Mouse (Mus musculus) hindbrain, embryonic 11.5 days (tissue): Measurements from ENCODE around the gene Kars. TPM values are rescaled to one million over a fixed set of nuclear protein-coding genes. Genes with fewer than 3 reads are reported as not detected.

Experiments used
- ATAC-seq: fragments of 200-750 bp; cut with Nextera tagmentation; 2 replicates; pipeline ENCODE4 v1.8.0; 2017; ENCODE audit warnings: mild to moderate bottlenecking, moderate TSS enrichment, moderate library complexity; ENCODE audit not compliant: low FRiP score
- DNase-seq: peaks from one replicate; pipeline ENCODE4 v3.0.0-alpha.2; 2015; ENCODE audit warnings: low spot score
- H3K27ac ChIP-seq: fragments of 300-500 bp; sonication (generic); 2 replicates; pipeline ENCODE4 v1.5.1; 2014; ENCODE audit warnings: mild to moderate bottlenecking, low read depth, low read length
- H3K27me3 ChIP-seq: fragments of 300-500 bp; sonication (generic); 2 replicates; pipeline ENCODE4 v1.6.1; 2014; ENCODE audit warnings: mild to moderate bottlenecking, low read length, moderate library complexity, mixed read lengths; ENCODE audit not compliant: control insufficient read depth, insufficient read depth
- H3K36me3 ChIP-seq: fragments of 300-500 bp; sonication (generic); 2 replicates; pipeline ENCODE4 v1.6.1; 2014; ENCODE audit warnings: mild to moderate bottlenecking, low read length, moderate library complexity, mixed read lengths; ENCODE audit not compliant: control insufficient read depth, insufficient read depth
- H3K4me1 ChIP-seq: fragments of 300-500 bp; sonication (generic); replicated peaks from 2 replicates; pipeline ENCODE4 v1.6.1; 2014; ENCODE audit warnings: low read length, mixed read lengths; ENCODE audit not compliant: control insufficient read depth, insufficient read depth
- H3K4me2 ChIP-seq: fragments of 300-500 bp; sonication (generic); replicated peaks from 2 replicates; pipeline ENCODE4 v1.6.1; 2014; ENCODE audit warnings: mild to moderate bottlenecking, low read depth, low read length
- H3K4me3 ChIP-seq: fragments of 300-500 bp; sonication (generic); 2 replicates; pipeline ENCODE4 v1.5.1; 2014; ENCODE audit warnings: low read depth, low read length
- H3K9ac ChIP-seq: fragments of 300-500 bp; sonication (generic); 2 replicates; pipeline ENCODE4 v1.6.1; 2014; ENCODE audit warnings: low read depth, low read length
- H3K9me3 ChIP-seq: fragments of 300-500 bp; sonication (generic); 2 replicates; pipeline ENCODE4 v1.6.1; 2016; ENCODE audit warnings: low read length; ENCODE audit not compliant: control insufficient read depth
- WGBS: fragments of 180-500 bp; shearing (Covaris S2); extraction: QIAGEN DNeasy Blood & Tissue Kit; methylation state at CpG from one replicate; pipeline ENCODE4 v1.1.7; 2014; 5-methylcytosine and 5-hydroxymethylcytosine counted together
- polyA plus RNA-seq: library from polyadenylated mRNA; unstranded; fragments of >200 nt; fragmentation: Nextera tagmentation; extraction: Ambion mirVana; gene quantifications from 2 replicates; pipeline ENCODE4 v1.2.1, GENCODE M21; 2014

The Kars gene
- polyA plus RNA-seq, 1 experiment from 2014 or later, result 239 TPM

DNA sequence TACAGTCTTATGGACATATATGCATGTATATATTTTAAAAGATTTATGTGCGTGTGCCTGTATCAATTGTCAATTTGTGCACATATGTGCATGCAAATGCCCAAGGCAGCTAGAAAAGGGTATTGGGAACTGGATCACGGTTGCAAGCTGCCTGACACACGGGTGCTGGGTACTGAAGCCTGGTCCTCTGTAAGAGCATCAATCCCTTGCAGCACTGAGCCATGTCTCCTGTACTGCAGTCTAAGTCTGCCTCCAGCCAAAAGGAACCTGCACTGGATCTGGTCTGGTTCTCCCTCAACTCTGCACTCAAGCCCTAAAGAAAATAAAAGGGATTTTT, 18.5 kb downstream of the Kars start:
- Histone ChIP-seq H3K9ac (no peak overlapping the region), H3K9me3 (no peaks in the 10 kb centered on the region), H3K36me3 (peaks cover 17% of the 10 kb centered on the region), H3K4me1 (no peaks in the 10 kb centered on the region), H3K27ac (no peak overlapping the region), H3K4me2 (no peak overlapping the region), H3K4me3 (no peak overlapping the region), H3K27me3 (no peaks in the 10 kb centered on the region)
- ATAC-seq, result 0 out of 2 replicates have a peak, but pooled peaks have one; percentile 15
- DNase-seq, result no peak
- 72% methylated on average over 3 of the region's 3 CpGs for WGBS

DNA sequence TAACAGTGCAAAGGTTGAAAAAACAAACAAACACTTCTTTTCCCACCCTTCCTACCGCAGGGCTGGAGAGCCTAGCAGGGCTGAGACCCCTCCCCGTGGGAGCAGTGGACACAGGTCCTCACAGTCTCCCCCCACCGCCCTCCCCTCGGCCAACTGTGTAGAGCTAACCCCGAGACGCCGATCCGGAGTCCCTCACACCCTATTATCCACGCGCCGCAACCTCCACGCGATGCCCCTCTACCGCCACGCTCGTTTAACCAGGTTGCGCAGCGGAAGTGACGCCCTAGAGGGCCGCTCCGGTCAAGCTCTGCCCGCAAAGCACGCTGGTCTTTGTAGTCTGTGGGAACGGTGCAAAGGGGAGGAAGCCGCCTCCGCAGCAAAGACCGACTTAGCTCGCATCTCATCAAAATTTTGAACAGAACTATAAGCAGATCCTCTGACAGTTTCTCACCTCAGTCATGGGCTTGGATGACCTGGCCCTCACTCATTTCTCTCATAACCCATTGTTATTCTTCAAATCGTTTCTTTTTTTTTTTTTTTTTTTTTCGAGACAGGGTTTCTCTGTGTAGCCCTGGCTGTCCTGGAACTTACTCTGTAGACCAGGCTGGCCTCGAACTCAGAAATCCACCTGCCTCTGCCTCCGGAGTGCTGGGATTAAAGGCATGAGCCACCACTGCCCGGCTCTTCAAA, 19.0 kb downstream of the Kars start, which contains the start of gene Adat1:
TSS of gene Adat1 (minus strand) at position 290 of the 690 bp plus-strand sequence.
- peak within 1 kb of the TSS; percentile 75 for H3K9ac ChIP-seq
- H3K4me2 ChIP-seq, result peak within 1 kb of the TSS; percentile 45
- peaks cover 14% of the 10 kb centered on the region for H3K36me3 ChIP-seq
- 4% methylated on average over 32 of the region's 33 CpGs for WGBS
- no peak within 1 kb of the TSS for H3K27ac ChIP-seq
- DNase-seq (peak; percentile 94), ATAC-seq (peak; percentile 96)
- H3K4me1 ChIP-seq, result no peaks in the 10 kb centered on the region
- no peaks in the 10 kb centered on the region for H3K27me3 ChIP-seq
- peak within 1 kb of the TSS; percentile 78 for H3K4me3 ChIP-seq
- H3K9me3 ChIP-seq, result no peaks in the 10 kb centered on the region

DNA sequence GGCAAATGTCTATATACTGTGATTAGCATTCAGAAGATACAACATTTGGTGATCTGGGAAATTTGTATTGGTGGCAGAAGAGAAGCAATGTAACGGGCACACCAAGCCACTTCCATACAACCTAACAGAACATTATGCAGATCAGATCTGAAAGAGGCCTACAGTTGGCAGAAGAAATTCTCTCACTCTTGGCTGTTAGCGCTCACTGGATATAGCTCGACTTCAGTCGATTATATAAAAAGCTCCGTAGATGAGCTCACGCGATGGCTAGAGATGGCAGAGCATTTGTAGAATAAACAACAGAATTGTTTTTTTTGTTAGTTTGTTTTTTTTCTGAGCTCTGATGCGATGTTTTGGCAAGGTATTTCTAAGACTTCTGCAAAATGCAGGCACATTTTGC, 19.8 kb downstream of the Kars start:
- Histone ChIP-seq H3K9ac (peak overlapping the region; percentile 75; the same call in 1 of the 2 replicates), H3K9me3 (no peaks in the 10 kb centered on the region), H3K4me2 (peak overlapping the region; percentile 45), H3K27me3 (no peaks in the 10 kb centered on the region), H3K4me3 (peak overlapping the region; percentile 78), H3K27ac (no peak overlapping the region), H3K4me1 (no peaks in the 10 kb centered on the region), H3K36me3 (peaks cover 14% of the 10 kb centered on the region)
- ATAC-seq, result no peak
- no peak for DNase-seq
- WGBS, result 68% methylated on average over 8 of the region's 8 CpGs

DNA sequence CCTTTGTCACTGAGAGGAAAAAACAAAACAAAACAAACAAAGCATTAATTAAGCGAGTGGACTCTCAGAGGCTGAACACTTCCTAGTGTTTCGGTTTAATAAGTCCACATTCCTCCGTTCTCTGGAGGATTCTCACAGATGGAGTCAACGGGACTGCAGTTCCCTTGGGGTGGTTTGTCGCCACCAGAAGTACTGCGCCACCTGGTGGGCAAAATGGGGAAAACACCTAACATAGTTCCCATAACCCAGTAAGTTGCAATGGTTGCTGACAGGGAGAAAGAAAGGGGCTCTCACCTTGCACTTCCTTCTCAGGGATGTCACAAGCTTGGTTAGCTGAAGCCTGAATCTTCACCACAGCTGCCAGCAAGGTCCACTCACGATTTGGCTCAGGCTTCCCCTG, 21.2 kb downstream of the Kars start:
- Histone ChIP-seq H3K4me1 (no peaks in the 10 kb centered on the region), H3K9me3 (no peaks in the 10 kb centered on the region), H3K36me3 (peaks cover 15% of the 10 kb centered on the region; the same call in 1 of the 2 replicates), H3K27ac (no peak overlapping the region), H3K4me2 (no peak overlapping the region), H3K27me3 (no peaks in the 10 kb centered on the region), H3K4me3 (no peak overlapping the region), H3K9ac (no peak overlapping the region)
- DNase-seq (peak; percentile 90), ATAC-seq (no peak)
- WGBS, result 22% methylated on average over 7 of the region's 7 CpGs

DNA sequence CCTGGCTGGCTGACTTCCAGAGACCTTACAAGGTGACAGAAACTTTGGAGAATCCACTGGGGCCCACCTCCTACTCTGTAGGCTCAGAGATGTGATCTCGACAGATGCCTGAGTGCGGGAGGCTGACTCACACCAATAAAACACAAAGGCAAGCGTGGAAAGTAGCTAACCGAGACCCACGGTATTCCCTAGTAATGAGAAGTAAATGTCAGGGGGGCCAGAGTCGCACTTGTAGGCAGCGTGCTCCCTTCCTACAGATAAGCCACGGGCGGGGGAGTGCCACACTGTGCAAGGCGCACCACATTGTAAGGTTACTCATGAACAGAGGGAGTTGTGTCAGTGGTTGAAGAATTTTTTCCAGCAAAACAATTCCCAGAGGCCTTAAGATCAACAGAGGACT, 26.6 kb downstream of the Kars start:
- WGBS, result 85% methylated on average over 10 of the region's 10 CpGs
- ATAC-seq, result no peak
- Histone ChIP-seq H3K4me2 (no peak overlapping the region), H3K36me3 (0 out of 2 replicates have a peak, but pooled peaks cover 7% of the 10 kb centered on the region), H3K27me3 (no peaks in the 10 kb centered on the region), H3K9me3 (no peaks in the 10 kb centered on the region), H3K27ac (no peak overlapping the region), H3K4me1 (no peaks in the 10 kb centered on the region), H3K4me3 (no peak overlapping the region), H3K9ac (no peak overlapping the region)
- DNase-seq, result no peak

DNA sequence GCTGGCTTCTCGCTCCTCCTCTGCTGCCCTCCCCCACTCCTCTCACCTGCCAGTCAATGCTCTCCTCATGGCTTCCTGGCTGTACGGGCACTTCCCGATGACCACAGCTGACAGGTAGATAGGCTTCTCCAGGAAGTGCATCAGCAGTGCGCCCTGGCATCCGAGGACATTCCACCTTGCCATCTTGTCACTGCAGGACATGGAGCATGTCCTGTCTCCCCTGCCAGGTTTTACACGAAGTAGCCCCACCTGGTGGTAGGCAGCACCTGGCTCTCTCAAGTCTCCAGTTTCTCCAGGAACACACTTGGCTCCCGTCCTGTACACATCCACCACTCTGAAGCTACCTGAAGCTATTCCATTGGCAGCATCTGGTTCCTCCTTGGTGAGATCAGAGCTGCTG, 29.0 kb downstream of the Kars start:
- Histone ChIP-seq H3K9ac (no peak overlapping the region), H3K4me2 (no peak overlapping the region), H3K9me3 (no peaks in the 10 kb centered on the region), H3K27ac (no peak overlapping the region), H3K4me3 (no peak overlapping the region), H3K27me3 (no peaks in the 10 kb centered on the region), H3K36me3 (0 out of 2 replicates have a peak, but pooled peaks cover 2% of the 10 kb centered on the region), H3K4me1 (no peaks in the 10 kb centered on the region)
- DNase-seq (no peak), ATAC-seq (no peak)
- WGBS, result 81% methylated on average over 7 of the region's 7 CpGs

DNA sequence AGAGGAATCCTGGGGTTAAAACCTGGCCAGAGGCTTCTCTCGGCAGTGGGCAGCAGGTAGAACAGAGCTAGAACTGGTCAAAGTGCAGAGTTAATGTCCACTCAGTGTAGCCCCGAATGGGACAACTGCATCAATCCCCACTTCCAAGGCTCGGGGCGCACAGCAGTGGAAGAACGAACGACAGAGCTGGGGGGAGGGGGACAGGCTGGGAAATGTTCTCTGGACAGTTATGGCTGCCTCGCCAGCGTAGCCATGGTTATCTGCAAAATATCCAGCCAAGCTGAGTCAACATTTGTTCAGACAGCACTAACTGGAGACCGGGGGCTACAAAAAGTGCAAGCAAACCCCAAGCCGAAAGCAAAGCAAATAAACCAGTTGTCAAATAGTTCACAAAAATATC, 33.0 kb downstream of the Kars start:
- Histone ChIP-seq H3K27ac (no peak overlapping the region), H3K36me3 (0 out of 2 replicates have a peak, but pooled peaks cover 3% of the 10 kb centered on the region), H3K9ac (no peak overlapping the region), H3K4me1 (no peaks in the 10 kb centered on the region), H3K9me3 (no peaks in the 10 kb centered on the region), H3K27me3 (no peaks in the 10 kb centered on the region), H3K4me3 (no peak overlapping the region), H3K4me2 (no peak overlapping the region)
- ATAC-seq (no peak), DNase-seq (no peak)
- WGBS, result 83% methylated on average over 10 of the region's 10 CpGs

DNA sequence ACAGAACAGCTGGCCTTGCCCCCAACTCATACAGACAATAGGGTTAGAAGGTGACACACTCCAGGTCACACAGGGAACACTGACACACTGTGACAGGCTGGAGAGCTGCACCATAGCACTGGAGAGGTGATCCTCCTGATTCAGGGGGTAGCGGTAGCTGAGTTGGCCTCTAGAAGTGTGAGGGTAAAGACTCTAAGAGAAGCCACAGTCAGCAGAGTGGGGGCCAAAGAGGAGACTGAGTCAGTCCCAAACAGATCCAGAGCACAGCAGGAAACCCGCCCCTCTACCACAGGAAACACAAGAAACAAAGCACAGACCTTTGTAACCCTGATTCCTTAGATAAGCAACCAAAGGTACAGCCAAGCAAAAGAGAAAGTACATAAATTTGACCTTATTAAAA, 34.8 kb downstream of the Kars start:
- no peaks in the 10 kb centered on the region for H3K27me3 ChIP-seq
- H3K4me1 ChIP-seq, result no peaks in the 10 kb centered on the region
- ATAC-seq (no peak), DNase-seq (no peak)
- no peaks in the 10 kb centered on the region for H3K9me3 ChIP-seq
- H3K36me3 ChIP-seq, result 0 out of 2 replicates have a peak, but pooled peaks cover 3% of the 10 kb centered on the region
- no peak overlapping the region for H3K4me3 ChIP-seq
- no peak overlapping the region for H3K9ac ChIP-seq
- H3K4me2 ChIP-seq, result no peak overlapping the region
- 95% methylated on average over 2 of the region's 2 CpGs for WGBS
- no peak overlapping the region for H3K27ac ChIP-seq

DNA sequence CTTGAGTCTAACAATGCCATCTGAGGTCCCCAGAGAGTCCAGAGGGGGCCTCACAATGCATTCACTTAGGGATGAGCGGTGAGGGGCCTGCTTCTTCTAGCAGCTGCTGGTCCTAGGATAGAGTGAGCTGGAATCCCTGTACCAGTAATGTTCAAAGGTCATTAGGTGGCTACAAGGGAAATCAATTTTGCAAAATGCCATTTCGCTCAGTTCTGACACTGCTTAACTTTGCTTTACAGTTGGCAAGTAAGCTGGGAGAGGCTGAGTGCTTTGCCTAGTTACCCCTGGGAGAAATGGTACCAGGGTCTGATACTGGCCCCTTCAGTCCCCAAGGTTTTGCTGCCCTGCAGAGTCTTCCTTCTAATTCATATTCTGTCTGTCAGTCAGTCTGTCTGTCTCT, 35.4 kb downstream of the Kars start:
- ATAC-seq, result no peak
- DNase-seq, result no peak
- Histone ChIP-seq H3K27ac (no peak overlapping the region), H3K4me2 (no peak overlapping the region), H3K27me3 (no peaks in the 10 kb centered on the region), H3K4me1 (no peaks in the 10 kb centered on the region), H3K4me3 (no peak overlapping the region), H3K36me3 (0 out of 2 replicates have a peak, but pooled peaks cover 3% of the 10 kb centered on the region), H3K9me3 (no peaks in the 10 kb centered on the region), H3K9ac (no peak overlapping the region)
- 98% methylated on average over 2 of the region's 2 CpGs for WGBS
